Mouse (Mus musculus): ENCODE data around the gene Flt3. TPM values are rescaled to one million over a fixed set of nuclear protein-coding genes. Genes with fewer than 3 reads are reported as not detected.

Flt3 gene
- polyA plus RNA-seq, 1 experiment from 2014 or later = 0.27 TPM

DNA sequence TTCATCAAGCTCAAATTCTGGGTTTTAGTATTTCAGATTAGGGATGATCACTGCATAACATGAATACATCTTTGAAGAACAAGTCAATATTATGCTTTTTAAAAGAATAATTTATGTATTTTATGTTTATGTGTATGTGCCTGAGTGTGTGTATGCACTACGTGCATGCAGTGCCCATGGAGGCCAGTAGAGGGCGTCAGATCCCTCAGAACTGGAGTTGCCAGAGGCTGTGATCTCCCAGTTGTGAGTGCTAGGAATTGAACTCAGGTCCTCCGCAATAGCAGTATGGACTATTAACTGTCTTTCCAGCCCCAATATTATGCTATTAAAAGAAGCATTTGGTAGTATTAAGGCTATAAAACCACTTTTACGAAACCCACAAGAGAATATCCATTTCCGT is 72.7 kb downstream of the Flt3 start:
- WGBS = 89% methylated on average over 5 of the region's 5 CpGs
- H3K4me3 ChIP-seq (ENCODE audit: low read depth, low read length) = no peak overlapping the region
- no peak overlapping the region for H3K9ac ChIP-seq (replicated peaks; ENCODE audit: low read length)
- no peaks in the 10 kb centered on the region for H3K4me1 ChIP-seq (ENCODE audit: control insufficient read depth, insufficient read depth, low read length)
- no peaks in the 10 kb centered on the region for H3K9me3 ChIP-seq (replicated peaks; ENCODE audit: control insufficient read depth, low read length)
- no peak overlapping the region for H3K27ac ChIP-seq (replicated peaks; ENCODE audit: low read depth, low read length)
- H3K4me2 ChIP-seq (ENCODE audit: low read depth, low read length) = no peak overlapping the region
- ATAC-seq (replicated peaks; ENCODE audit: insufficient number of reproducible peaks, low FRiP score, low TSS enrichment, low read depth) = no peak
- no peaks in the 10 kb centered on the region for H3K27me3 ChIP-seq (ENCODE audit: control insufficient read depth, insufficient read depth, low read length)
- DNase-seq (ENCODE audit: low spot score) = no peak
- no peaks in the 10 kb centered on the region for H3K36me3 ChIP-seq (replicated peaks; ENCODE audit: control insufficient read depth, insufficient read depth, low read depth, low read length)

DNA sequence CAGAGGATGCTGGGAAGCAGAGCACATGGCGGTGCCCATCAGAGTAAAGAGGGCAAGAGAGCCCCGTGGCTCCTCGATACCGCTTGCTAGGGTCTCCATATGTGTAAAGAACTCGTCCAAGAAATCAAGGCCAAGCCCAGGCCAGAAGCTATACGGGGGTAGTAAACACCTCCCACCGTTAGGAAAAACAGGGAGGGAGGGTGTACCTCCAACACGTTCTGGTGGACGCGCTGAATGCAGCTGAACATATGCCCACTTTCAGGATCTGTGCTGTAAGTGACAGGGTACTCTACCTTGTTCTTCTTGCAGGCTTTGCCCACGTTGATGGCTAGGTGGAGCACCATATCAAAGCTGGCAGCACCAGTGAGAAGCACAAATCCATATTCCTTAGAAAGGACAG is 74.4 kb downstream of the Flt3 start:
- no peak for DNase-seq (ENCODE audit: low spot score)
- Histone ChIP-seq H3K9me3 (replicated peaks; ENCODE audit: control insufficient read depth, low read length) (no peaks in the 10 kb centered on the region), H3K36me3 (replicated peaks; ENCODE audit: control insufficient read depth, insufficient read depth, low read depth, low read length) (no peaks in the 10 kb centered on the region), H3K27ac (replicated peaks; ENCODE audit: low read depth, low read length) (no peak overlapping the region), H3K4me2 (ENCODE audit: low read depth, low read length) (no peak overlapping the region), H3K4me1 (ENCODE audit: control insufficient read depth, insufficient read depth, low read length) (no peaks in the 10 kb centered on the region), H3K9ac (replicated peaks; ENCODE audit: low read length) (no peak overlapping the region), H3K27me3 (ENCODE audit: control insufficient read depth, insufficient read depth, low read length) (peaks cover 11% of the 10 kb centered on the region; the same call in 1 of the 2 replicates), H3K4me3 (ENCODE audit: low read depth, low read length) (no peak overlapping the region)
- WGBS = 72% methylated on average over 11 of the region's 11 CpGs
- no peak for ATAC-seq (replicated peaks; ENCODE audit: insufficient number of reproducible peaks, low FRiP score, low TSS enrichment, low read depth)

DNA sequence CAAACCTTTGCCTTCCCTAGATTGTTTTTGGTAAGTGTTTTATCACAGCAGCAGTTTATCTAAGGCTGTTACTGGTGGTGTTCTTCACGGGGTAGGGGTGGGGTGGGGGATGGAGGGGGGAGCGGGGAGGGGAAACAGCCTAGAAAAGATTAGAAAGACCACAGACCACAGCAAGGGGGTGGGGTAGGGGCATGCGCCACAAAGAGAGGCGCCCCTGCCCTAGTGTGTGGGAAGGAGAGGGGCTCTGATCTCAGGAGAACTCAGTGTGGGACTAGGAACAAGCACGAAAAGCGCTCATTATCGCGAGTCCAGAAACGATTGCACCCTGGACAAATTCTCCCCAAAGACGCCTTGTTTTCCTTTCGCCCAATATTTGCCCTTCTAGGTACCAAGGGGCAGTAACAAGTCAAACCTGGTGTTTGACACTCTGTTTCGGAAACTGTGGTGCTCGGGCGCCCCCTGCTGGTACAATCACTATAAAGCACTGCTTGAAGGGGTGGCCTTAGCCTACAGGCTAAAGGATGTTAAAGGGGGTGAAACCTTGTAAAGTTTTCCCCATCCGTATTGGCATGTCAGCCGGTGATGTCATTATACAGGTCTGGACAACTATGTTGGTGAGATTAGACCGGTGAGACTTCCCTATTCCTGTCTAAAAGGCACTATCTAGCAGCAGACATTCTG is 76.9 kb downstream of the Flt3 start:
- peaks cover 23% of the 10 kb centered on the region for H3K27me3 ChIP-seq (ENCODE audit: control insufficient read depth, insufficient read depth, low read length)
- H3K36me3 ChIP-seq (replicated peaks; ENCODE audit: control insufficient read depth, insufficient read depth, low read depth, low read length) = no peaks in the 10 kb centered on the region
- H3K9ac ChIP-seq (replicated peaks; ENCODE audit: low read length) = no peak overlapping the region
- no peak overlapping the region for H3K27ac ChIP-seq (replicated peaks; ENCODE audit: low read depth, low read length)
- WGBS = 17% methylated on average over 17 of the region's 17 CpGs
- H3K4me2 ChIP-seq (ENCODE audit: low read depth, low read length) = no peak overlapping the region
- ATAC-seq (replicated peaks; ENCODE audit: insufficient number of reproducible peaks, low FRiP score, low TSS enrichment, low read depth) (no peak), DNase-seq (ENCODE audit: low spot score) (peak; percentile 84)
- no peaks in the 10 kb centered on the region for H3K4me1 ChIP-seq (ENCODE audit: control insufficient read depth, insufficient read depth, low read length)
- no peak overlapping the region for H3K4me3 ChIP-seq (ENCODE audit: low read depth, low read length)
- no peaks in the 10 kb centered on the region for H3K9me3 ChIP-seq (replicated peaks; ENCODE audit: control insufficient read depth, low read length)

DNA sequence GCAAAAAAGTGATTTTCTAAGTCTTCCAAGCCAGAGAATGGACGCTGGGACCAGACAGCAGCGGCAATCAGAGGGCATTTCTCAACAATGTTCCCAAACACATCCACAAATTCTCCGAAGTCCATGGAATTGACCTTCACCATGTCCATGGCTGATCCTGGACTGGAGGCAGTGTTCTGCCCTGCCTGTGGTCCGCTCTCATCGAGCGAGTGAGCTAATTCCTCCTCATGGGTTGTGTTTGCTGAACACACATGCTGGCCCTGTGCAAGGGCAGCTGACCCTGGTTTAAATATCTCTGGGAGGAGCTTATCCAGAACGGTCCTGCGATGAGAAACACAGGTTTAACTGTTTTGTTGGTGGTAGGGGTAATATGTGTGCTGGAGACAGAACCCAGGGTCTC is 78.1 kb downstream of the Flt3 start, which contains the start of gene Urad:
Gene Urad, minus strand, starts transcription at position 258 of the 400 bp plus-strand sequence.
- no peak within 1 kb of the TSS for H3K4me3 ChIP-seq (ENCODE audit: low read depth, low read length)
- no peaks in the 10 kb centered on the region for H3K4me1 ChIP-seq (ENCODE audit: control insufficient read depth, insufficient read depth, low read length)
- 69% methylated on average over 8 of the region's 8 CpGs for WGBS
- H3K27ac ChIP-seq (replicated peaks; ENCODE audit: low read depth, low read length) = no peak within 1 kb of the TSS
- no peaks in the 10 kb centered on the region for H3K9me3 ChIP-seq (replicated peaks; ENCODE audit: control insufficient read depth, low read length)
- H3K4me2 ChIP-seq (ENCODE audit: low read depth, low read length) = no peak within 1 kb of the TSS
- H3K27me3 ChIP-seq (ENCODE audit: control insufficient read depth, insufficient read depth, low read length) = peaks cover 34% of the 10 kb centered on the region
- H3K9ac ChIP-seq (replicated peaks; ENCODE audit: low read length) = no peak within 1 kb of the TSS
- ATAC-seq (replicated peaks; ENCODE audit: insufficient number of reproducible peaks, low FRiP score, low TSS enrichment, low read depth) = no peak
- no peak for DNase-seq (ENCODE audit: low spot score)
- H3K36me3 ChIP-seq (replicated peaks; ENCODE audit: control insufficient read depth, insufficient read depth, low read depth, low read length) = no peaks in the 10 kb centered on the region

DNA sequence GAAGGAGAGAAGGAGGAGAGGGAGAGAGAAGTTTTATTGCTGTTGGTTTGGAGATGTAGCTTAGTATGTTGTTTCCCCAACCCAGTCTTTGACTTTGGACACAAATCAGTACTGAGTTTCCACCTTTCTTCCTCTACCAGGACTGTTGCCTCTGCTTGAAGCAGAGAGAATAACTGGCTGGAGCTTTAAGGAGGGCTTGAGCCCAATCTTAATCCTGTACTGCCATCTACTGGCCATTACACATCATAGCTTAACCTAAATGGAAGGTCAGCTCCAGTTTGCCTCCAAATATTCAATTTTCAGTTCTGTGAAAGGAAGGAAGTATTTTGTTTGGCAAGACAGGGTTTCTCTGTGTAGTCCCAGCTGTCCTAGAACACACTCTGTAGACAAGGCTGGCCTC is 80.6 kb downstream of the Flt3 start:
- H3K27ac ChIP-seq (replicated peaks; ENCODE audit: low read depth, low read length) = no peak overlapping the region
- peaks cover 57% of the 10 kb centered on the region for H3K27me3 ChIP-seq (ENCODE audit: control insufficient read depth, insufficient read depth, low read length)
- no peak overlapping the region for H3K9ac ChIP-seq (replicated peaks; ENCODE audit: low read length)
- no peaks in the 10 kb centered on the region for H3K9me3 ChIP-seq (replicated peaks; ENCODE audit: control insufficient read depth, low read length)
- H3K4me3 ChIP-seq (ENCODE audit: low read depth, low read length) = no peak overlapping the region
- no peak for ATAC-seq (replicated peaks; ENCODE audit: insufficient number of reproducible peaks, low FRiP score, low TSS enrichment, low read depth)
- H3K4me1 ChIP-seq (ENCODE audit: control insufficient read depth, insufficient read depth, low read length) = no peaks in the 10 kb centered on the region
- peak; percentile 89 for DNase-seq (ENCODE audit: low spot score)
- H3K4me2 ChIP-seq (ENCODE audit: low read depth, low read length) = no peak overlapping the region
- H3K36me3 ChIP-seq (replicated peaks; ENCODE audit: control insufficient read depth, insufficient read depth, low read depth, low read length) = no peaks in the 10 kb centered on the region

DNA sequence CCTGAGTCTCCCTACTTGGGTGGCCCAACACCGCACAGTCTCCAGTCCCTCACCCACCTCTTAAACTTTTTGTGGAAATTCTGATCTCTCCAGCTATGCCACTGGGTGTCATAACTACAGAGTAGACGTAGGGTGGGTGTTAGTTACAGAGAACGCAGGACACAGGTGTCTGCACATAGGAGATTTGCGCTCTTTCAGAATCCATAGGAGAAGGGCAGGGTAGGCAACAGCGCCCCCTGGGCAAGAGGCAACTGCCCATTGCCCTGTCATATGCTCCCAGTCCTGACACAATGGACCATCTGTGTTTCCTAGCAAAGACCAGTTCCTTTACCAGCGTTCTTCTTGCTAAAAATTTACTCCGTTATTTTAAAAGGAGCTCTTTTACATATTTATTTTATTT is 82.3 kb downstream of the Flt3 start:
- no peak for DNase-seq (ENCODE audit: low spot score)
- H3K4me3 ChIP-seq (ENCODE audit: low read depth, low read length) = no peak overlapping the region
- H3K27ac ChIP-seq (replicated peaks; ENCODE audit: low read depth, low read length) = no peak overlapping the region
- no peaks in the 10 kb centered on the region for H3K9me3 ChIP-seq (replicated peaks; ENCODE audit: control insufficient read depth, low read length)
- H3K27me3 ChIP-seq (ENCODE audit: control insufficient read depth, insufficient read depth, low read length) = peaks cover 74% of the 10 kb centered on the region
- H3K4me1 ChIP-seq (ENCODE audit: control insufficient read depth, insufficient read depth, low read length) = no peaks in the 10 kb centered on the region
- WGBS = 16% methylated on average over 7 of the region's 7 CpGs
- no peak overlapping the region for H3K4me2 ChIP-seq (ENCODE audit: low read depth, low read length)
- no peaks in the 10 kb centered on the region for H3K36me3 ChIP-seq (replicated peaks; ENCODE audit: control insufficient read depth, insufficient read depth, low read depth, low read length)
- ATAC-seq (replicated peaks; ENCODE audit: insufficient number of reproducible peaks, low FRiP score, low TSS enrichment, low read depth) = no peak
- no peak overlapping the region for H3K9ac ChIP-seq (replicated peaks; ENCODE audit: low read length)

DNA sequence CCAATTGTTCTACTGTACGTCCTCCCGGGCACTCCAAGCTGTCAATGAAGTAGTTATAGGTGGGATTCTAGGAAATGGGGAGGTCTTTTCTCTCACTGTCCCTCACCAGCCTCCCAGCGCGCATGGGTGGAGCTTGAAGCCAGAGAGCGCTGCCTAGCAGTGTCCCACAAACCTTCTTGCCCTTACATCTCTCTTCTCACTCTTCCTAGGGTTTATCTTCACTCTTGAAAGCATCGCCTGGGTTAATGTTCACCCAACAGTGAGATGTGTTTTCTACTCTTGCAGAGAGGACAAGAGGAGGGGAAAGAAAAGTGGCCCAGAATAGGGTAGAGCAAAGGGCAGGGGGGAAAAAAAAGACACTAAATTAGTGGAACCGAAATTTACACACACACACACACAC is 83.0 kb downstream of the Flt3 start:
- no peak overlapping the region for H3K4me3 ChIP-seq (ENCODE audit: low read depth, low read length)
- H3K27ac ChIP-seq (replicated peaks; ENCODE audit: low read depth, low read length) = no peak overlapping the region
- 2% methylated on average over 7 of the region's 7 CpGs for WGBS
- no peak overlapping the region for H3K9ac ChIP-seq (replicated peaks; ENCODE audit: low read length)
- no peak overlapping the region for H3K4me2 ChIP-seq (ENCODE audit: low read depth, low read length)
- no peak for DNase-seq (ENCODE audit: low spot score)
- no peaks in the 10 kb centered on the region for H3K36me3 ChIP-seq (replicated peaks; ENCODE audit: control insufficient read depth, insufficient read depth, low read depth, low read length)
- no peaks in the 10 kb centered on the region for H3K4me1 ChIP-seq (ENCODE audit: control insufficient read depth, insufficient read depth, low read length)
- H3K27me3 ChIP-seq (ENCODE audit: control insufficient read depth, insufficient read depth, low read length) = peaks cover 79% of the 10 kb centered on the region
- no peaks in the 10 kb centered on the region for H3K9me3 ChIP-seq (replicated peaks; ENCODE audit: control insufficient read depth, low read length)
- ATAC-seq (replicated peaks; ENCODE audit: insufficient number of reproducible peaks, low FRiP score, low TSS enrichment, low read depth) = no peak

DNA sequence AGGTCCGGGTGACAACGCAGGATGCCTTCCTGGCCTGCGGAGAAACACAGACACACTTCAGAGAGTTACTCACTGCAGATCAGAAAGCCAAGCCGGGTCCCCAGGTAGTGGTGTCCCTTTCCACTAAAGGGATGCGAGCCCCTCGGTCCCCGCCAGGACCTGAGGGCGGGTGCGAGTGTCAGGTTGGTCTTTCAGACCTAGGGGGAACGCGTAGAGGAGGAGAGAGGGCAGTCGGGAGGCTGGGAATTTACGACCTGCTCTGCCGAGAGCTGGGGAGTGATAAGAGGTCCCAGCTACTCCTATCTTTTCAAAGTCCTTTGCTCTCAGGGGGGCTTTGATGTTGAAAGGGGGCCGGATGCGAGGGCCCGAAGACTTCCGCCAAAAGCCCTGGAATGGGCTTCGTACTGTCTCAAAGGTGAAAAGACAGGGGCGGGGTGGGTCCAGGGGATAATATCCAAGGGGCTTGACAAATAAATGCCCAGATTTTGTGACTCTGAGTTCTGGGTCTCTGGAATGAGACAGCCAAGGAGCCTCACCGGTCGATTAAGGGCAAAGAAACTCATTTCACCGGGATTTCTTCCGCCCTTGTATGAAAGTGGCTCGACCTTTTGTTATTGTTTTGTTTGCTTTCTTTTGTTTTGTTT is 84.7 kb downstream of the Flt3 start:
- ATAC-seq (replicated peaks; ENCODE audit: insufficient number of reproducible peaks, low FRiP score, low TSS enrichment, low read depth) (no peak), DNase-seq (ENCODE audit: low spot score) (peak; percentile 1)
- Histone ChIP-seq H3K36me3 (replicated peaks; ENCODE audit: control insufficient read depth, insufficient read depth, low read depth, low read length) (no peaks in the 10 kb centered on the region), H3K27ac (replicated peaks; ENCODE audit: low read depth, low read length) (no peak overlapping the region), H3K9ac (replicated peaks; ENCODE audit: low read length) (no peak overlapping the region), H3K9me3 (replicated peaks; ENCODE audit: control insufficient read depth, low read length) (no peaks in the 10 kb centered on the region), H3K4me2 (ENCODE audit: low read depth, low read length) (no peak overlapping the region), H3K4me1 (ENCODE audit: control insufficient read depth, insufficient read depth, low read length) (no peaks in the 10 kb centered on the region), H3K27me3 (ENCODE audit: control insufficient read depth, insufficient read depth, low read length) (peaks cover 88% of the 10 kb centered on the region), H3K4me3 (ENCODE audit: low read depth, low read length) (no peak overlapping the region)
- under 1% methylated on average over 25 of the region's 25 CpGs for WGBS

Measured in embryonic facial prominence, embryonic 11.5 days (tissue).